Comparison of ENCODE assay signal across 8 mouse cellular contexts in the genomic region with DNA sequence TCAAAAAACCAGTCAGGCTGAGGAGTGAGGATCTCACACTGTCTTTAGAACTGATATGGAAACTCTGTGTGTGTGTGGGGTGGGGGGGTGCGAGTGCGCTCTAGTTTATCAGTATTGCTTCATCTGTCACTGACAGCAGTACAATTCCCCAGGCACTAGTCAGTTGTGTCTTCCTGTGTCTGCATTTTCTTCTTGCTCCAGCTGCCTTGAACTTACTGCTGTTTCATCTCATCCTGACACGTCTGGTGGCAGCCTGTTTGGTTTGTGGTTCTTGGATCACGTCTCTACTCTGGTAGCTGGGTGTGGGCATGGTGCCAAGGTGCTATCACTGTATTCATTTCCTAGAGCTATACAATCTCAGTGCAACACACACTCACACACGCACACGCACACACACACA.
DNase-seq lines count a peak whose midpoint lies in the region; ATAC-seq and TF ChIP-seq lines count a peak whose summit lies in the region.

No protein-coding gene starts in this region.

- DNase-seq in embryo, embryonic 10 days (ENCODE audit: low spot score): peak; percentile 26
- DNase-seq in embryo, embryonic 9.5 days (ENCODE audit: extremely low spot score): no peak
- peak; percentile 18 for DNase-seq in urinary bladder, postnatal 14 days (ENCODE audit: low spot score)
- no peak for DNase-seq in urinary bladder, adult 2 months (ENCODE audit: low spot score)
- DNase-seq in heart, postnatal 14 days: peak; percentile 40 to 49
- DNase-seq in liver, postnatal 0 days: peak; percentile 17
- DNase-seq in frontal cortex, postnatal 14 days (ENCODE audit: low spot score in 2 of 2): no peak

- 54% methylated on average over 6 of the region's 6 CpGs for WGBS in liver, postnatal 0 days (ENCODE audit: insufficient replicate concordance)

- H3K27me3 ChIP-seq in liver, postnatal 0 days (ENCODE audit: insufficient read depth, low read length): no peaks in the 10 kb centered on the region

- TF ChIP-seq CTCF in liver, postnatal 0 days (IDR thresholded peaks at IDR 0.05; ENCODE audit: low read depth): no peak

- intact Hi-C loops in heart, postnatal 14 days (cut with DNase I): no loop called here

- ATAC-seq in liver, postnatal 0 days: no peak
- no peak for ATAC-seq in megakaryocyte progenitor cell, adult 5-6 weeks (replicated peaks; ENCODE audit: poor library complexity)

- no peak overlapping the region for H3K9ac ChIP-seq in liver, postnatal 0 days (replicated peaks)

- no peaks in the 10 kb centered on the region for H3K36me3 ChIP-seq in liver, postnatal 0 days (replicated peaks; ENCODE audit: insufficient read depth, low read length)

- H3K4me3 ChIP-seq in liver, postnatal 0 days (ENCODE audit: low read depth, low read length): no peak overlapping the region

- no peak overlapping the region for H3K27ac ChIP-seq in liver, postnatal 0 days (ENCODE audit: low read depth)

- H3K9me3 ChIP-seq in liver, postnatal 0 days (ENCODE audit: low read length): no peaks in the 10 kb centered on the region

- H3K4me2 ChIP-seq in liver, postnatal 0 days (ENCODE audit: low read depth, low read length): no peak overlapping the region

- no peak for TF ChIP-seq EP300 in liver, postnatal 0 days (IDR thresholded peaks at IDR 0.05; ENCODE audit: low read depth)

- H3K4me1 ChIP-seq in liver, postnatal 0 days (ENCODE audit: insufficient read depth): peaks cover 8% of the 10 kb centered on the region

Comparison
In these comparisons a context has a peak if more than half of its experiments do, and no peak if none do; other contexts are left out.
1. DNase-seq: peak in embryo, embryonic 10 days (single experiment), urinary bladder, postnatal 14 days (single experiment), heart, postnatal 14 days (2 of 2) and liver, postnatal 0 days (single experiment); none in embryo, embryonic 9.5 days (single experiment), urinary bladder, adult 2 months (single experiment) and frontal cortex, postnatal 14 days (0 of 2).